Mouse (Mus musculus): ENCODE data around the gene Ccdc167. TPM values are rescaled to one million over a fixed set of nuclear protein-coding genes. Genes with fewer than 3 reads are reported as not detected.
A peak's percentile ranks its signal among the peaks of the same experiment; 100 is the strongest.

Gene Ccdc167
- total RNA-seq, 2 experiments from 2014 or later = 15.1 to 23.4 TPM

DNA sequence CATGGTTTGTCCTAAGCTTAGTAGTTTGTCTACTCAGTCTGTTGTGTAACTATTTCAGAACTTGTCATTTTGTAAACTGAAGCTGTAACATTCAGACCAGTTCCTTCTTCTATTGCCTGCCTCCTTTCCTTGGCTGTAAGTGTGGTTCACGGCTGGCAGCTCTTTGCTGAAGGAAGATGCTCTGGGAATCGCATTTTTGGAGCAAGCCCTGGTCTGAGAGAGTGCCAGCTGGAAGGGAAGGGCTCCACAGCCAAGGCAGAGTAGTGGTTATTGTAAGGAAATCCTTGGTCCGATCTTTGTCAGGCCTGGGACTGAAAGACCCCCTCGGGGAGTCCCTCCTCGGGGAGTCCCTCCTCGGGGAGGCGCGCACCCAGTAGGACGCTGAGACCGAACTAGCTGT, 28.2 kb downstream of the Ccdc167 start:
- DNase-seq (ENCODE audit: low spot score in 2 of 2) = no peak

DNA sequence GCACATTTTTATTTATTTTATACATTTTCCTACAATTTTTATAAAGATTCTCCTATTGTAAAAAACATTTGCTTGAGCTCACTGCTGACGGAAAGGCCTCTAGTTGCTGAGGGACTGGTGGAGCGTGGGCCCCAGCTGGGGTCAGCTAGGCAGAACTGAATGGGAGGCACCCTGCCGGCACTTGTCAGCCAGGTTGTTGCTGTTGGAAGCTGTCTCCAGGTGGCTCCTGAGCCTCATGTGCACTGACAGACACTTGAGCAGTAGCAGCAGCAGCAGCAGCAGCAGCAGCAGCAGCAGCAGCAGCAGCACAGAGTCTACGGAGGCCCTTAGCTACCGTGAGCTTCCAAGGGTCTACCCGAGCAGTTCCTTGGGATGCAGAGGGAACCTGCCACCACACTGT, 29.5 kb downstream of the Ccdc167 start:
- DNase-seq (ENCODE audit: low spot score in 2 of 2) = no peak

DNA sequence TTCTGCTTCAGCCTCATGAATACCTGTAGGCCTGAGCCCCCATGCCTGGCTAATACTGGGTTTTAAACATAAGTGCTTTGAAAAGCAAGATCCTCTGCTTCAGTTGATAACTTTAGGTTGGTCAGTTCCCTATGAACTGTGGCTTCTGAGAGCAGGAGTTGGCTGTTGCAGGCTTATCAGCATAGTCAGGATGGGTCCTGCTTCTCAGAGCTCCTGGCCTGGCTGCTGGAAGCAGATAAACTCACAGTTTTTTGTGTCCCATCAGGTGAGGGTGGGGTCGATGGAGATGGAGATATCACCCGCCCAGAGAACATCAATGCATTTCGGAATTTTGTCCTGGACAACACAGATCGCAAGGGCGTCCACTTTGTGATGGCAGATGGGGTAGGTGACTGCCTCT, 30.1 kb downstream of the Ccdc167 start:
- DNase-seq (ENCODE audit: low spot score in 2 of 2) = no peak

DNA sequence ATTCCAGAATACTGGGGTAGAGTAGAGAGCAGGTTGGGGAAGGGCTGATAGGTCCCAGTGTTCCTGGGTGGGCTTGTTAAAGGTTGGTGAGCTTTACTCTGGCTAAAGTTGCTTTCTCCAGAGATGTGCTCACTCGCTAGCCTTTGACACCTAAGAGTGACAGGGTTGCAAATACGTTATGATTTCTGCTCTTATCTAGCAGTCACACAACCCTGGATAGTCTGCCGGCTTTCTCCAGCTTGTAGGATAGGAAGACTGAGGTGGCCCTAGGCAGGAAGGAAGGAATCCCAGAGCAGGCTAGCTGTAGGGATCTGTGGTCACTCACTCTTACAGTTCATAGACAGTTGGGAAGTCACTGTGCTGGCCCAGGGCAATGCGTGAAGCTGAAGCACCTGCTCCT, 32.6 kb downstream of the Ccdc167 start:
- no peak for DNase-seq (ENCODE audit: low spot score in 2 of 2)

DNA sequence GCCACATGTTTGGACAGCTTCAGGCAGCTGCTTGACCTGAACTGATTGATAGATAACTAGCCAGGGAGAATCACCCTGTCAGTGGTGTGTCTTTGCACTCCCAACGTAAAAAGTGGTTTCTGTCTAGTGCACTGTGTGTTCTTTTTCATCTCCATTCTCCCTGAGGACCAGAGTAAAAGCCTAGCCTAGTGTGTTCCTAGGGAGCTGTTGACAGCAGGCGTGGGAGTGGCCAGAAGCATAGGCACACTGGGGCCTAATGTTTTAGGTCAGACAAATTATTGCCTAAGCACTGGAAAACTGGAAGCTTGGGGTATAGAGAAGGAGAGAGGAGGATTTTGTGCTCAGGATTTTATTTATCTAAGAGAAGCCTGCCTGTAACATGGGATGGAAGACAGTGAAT, 33.7 kb downstream of the Ccdc167 start:
- no peak for DNase-seq (ENCODE audit: low spot score in 2 of 2)

DNA sequence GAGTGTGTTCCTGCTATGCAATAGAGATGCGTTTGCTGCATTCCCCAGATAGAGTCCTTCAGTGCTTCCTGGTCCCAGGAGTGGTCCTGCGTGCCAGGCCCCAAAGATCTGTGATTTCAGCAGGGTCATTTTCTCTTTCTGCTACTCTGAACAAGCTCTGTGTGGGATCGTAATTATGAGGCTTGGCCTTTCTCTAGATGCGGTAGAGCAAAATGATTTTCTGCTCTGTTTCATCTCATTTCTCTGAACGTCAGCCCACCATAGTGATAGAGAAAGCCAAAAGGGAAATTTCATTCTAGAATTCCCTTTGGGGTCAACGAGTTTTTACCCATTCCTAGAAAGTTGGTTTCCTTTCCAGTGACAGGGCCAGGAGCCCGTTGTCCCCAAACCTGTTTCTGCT, 34.6 kb downstream of the Ccdc167 start:
- no peak for DNase-seq (ENCODE audit: low spot score in 2 of 2)

DNA sequence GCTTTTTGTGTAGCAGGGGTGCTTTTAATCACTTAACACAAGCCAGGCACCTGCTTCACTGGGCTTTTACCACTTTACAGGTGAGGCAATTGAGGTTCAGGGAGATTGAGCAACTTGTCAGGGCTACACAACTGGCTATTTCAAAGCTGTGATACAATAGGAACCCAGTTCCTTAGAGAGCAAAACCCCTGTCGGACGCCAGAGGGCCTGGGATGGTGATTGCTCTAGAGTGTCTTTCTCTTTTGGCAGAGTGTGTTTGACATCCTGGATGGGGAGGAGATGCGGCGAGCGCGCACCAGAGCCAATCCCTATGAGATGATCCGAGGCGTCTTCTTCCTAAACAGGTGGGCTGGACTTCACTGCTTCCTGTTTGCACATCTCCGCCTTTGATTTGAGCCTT, 35.2 kb downstream of the Ccdc167 start:
- DNase-seq (ENCODE audit: low spot score in 2 of 2) = no peak

DNA sequence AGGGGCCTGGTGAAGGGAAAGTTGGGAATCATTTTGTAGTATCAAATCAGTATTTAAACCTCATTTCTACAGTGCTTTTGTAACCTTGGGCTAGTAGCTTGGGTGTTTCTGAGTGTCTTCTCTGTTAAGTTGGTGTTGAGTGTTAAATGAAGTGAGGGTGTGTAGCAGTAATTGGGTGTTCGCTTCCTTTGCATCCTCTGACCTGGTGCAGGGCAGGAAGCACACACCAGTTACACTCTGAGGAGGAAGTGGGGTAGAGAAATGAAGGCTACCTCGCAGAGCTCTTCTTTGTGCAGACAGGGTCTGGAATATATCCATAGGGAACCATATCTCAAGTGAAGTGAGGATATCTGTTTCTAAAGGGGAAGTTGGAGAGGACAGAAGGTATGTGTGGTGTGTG, 35.9 kb downstream of the Ccdc167 start:
- DNase-seq (ENCODE audit: low spot score in 2 of 2) = no peak

DNA sequence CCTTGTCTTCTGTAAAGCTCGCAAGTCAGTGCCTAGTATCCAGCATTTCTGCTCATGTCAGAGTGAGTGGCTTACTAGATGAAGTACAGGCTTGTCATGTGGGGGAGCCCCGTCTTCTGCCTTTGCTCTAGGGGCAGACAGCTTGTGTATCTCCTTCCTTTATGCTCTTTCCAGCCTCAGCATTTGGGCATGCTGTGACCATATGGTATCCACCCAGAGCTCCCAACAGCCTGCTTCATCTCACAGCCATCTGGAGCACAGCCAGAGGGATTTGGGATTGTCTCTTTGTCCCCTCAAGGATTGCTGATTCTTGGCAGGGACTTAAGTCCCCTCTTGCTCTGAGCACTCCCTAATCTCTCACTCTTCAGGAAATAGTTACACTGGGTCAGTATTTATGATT, 36.7 kb downstream of the Ccdc167 start:
- DNase-seq (ENCODE audit: low spot score in 2 of 2) = peak; percentile 20 to 44

DNA sequence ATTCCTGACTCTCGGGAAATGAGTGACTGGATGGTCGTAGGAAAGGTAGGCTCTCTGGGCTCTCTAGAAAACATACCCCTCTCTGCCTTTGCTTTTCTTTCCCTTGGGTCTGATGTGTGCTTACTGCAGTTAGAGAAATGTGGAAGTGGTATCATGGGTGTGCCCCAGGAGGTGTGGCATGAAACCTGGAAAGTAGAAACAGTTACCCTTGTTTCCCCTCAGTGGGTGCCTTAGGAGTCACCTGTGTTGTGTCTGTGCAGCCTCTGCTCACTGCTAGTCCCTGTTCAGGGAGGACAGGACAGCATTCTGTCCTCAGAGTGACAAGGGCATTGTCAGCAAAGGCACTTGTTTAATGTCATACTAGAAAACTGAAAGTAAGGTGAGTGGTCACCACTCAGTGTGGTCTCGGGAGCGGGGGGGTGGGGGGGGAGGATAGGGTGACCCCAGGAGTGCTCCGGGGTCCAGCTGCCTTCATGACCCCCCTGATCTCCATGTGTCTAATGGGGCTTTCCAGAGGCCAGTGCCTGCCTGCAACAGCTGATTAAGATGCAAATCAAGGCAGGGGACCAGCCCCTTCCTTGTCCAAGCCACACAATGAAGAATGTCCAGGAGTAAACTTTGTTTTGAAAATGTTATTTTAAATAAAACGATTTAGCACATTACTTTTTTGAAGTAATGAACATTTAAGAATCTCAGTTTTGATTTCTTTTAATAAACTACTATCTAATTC, 37.6 kb downstream of the Ccdc167 start:
- no peak for DNase-seq (ENCODE audit: low spot score in 2 of 2)

DNA sequence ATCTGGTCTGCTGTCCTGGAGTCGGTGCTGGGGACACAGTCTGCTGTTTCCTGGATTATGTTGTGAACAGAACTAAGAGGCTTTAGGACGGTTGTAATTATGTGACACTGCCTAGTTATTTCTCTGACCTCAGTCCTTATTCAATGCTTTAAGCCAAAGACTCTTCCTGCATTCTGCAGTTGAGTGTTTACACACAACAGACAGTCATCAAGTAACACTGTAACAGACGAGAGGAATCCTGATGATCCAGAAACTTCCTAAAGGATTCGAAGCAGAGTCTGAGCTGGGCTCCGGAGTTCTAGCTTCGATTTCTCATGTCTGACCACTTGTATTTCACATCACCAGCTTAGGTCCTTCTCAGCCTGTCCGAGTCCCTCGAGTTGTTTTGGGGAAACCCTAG, 38.3 kb downstream of the Ccdc167 start:
- DNase-seq (ENCODE audit: low spot score in 2 of 2) = no peak

DNA sequence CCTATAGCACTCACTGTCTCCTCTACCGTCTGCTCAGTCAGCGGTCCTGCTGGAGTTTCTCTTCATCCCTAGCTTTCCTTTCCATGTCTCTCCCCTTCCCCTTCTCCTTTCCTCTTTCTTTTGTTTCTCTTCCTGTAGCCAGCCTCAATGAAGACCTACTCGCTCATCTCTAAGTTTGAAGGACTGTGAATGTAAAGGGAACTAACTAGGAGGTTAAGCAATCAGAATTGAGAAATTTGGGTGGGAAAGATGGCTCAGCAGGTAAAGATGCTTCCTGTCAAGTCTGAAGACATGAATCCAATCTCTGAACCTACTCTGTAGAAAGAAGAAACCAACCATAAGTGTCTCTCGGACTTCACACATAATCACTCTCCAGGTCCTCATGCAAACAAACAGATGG, 43.5 kb downstream of the Ccdc167 start:
- no peak for DNase-seq (ENCODE audit: low spot score in 2 of 2)

DNA sequence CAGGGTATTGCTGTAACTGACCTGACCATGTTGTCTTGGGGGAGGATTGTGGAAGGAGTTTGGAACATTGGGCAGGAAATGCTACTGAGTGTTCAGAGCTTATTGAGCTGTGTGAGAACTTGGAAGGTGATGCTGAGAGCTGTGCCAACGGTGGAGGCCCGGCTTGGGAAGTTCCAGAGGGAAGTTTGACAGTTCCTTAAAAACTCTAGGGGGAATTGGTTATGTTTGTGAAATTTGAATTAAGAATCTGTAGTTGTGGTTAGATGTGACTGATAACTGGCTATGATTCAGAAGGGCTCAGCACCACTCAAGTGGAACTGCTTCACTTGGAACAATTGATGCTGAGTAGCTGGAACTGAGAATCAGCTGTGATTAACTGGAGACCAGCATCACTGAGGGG, 45.8 kb downstream of the Ccdc167 start:
- peak in 1 of 2 experiments; percentile 22 for DNase-seq (ENCODE audit: low spot score in 2 of 2)

DNA sequence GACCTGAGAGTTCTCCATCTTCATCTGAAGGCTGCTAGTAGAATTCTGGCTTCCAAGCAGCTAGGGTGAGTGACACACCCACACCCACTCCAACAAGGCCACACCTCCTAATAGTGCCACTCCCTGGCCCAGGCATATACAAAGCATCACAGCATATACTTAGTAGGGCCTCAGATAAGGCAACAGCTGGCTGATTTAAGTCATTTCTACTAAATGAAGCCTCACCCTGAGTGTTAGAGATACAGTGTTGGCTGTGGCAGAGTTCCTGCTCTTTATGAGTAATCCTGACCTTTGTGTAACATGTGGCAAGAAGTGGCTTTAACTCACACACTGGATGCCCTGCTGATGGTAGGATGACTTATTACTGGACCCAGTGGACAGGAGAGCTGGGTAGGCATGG, 46.9 kb downstream of the Ccdc167 start:
- DNase-seq (ENCODE audit: low spot score in 2 of 2) = no peak

DNA sequence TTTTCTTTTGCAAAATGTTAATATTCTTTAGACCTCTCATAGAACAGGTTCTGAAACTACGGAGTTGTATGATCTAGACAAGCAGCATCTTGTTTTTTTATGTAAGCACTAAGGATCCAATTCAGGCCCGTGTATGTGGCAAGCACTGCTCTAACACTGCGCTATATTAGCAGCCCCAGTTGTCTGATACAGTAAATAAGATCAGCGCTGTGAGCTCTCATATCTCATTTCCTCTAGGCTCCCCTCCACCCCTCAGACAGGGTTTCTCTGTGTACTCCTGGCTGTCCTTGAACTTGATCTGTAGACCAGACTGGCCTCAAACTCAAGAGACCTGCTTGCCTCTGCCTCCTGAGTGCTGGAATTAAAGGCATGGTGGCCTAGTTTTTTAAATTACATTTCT, 47.8 kb downstream of the Ccdc167 start:
- no peak for DNase-seq (ENCODE audit: low spot score in 2 of 2)

DNA sequence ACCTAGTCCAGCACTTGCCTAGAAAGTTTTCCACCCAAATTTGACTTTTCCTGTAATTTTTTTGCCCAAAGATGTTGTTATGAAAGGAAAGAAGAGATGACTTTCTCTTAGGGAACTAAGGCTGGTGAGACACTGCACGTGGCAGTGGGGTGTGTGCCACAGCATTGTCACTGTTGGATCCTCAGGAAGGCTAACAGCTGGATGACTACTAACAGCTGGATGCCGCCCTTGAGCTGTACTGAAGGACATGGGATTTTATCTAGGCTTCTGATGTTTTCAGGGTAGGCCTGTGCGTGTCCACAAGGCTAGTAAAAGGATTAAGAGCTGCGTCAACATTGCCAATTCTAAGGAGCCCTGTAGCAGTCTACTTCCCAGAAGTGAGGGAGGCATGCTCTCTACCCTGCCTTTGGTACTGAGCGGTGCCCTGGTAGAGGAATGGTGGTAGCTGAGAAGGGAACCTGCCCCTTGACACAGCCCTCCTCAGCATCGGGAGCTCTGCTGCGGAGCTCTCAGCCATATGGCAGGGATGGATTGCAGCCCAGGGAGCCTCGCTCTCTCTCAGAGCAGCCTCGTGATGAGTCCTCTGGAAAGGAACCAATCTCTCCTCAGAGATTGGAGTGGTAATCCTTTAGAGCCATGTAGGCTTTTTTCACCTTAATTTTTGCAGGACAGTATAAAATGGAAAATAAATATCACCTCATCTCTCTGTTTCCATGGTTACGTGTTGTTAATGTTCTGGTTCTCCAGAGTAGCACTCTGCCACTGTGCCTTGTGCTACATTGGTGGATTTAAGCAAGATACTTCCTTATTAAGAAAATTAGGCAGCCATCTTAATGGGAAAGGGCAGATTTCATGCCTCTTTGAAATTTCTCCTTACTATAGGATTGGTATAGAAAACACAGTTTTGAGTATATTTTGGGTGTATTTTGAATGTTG, 48.5 kb downstream of the Ccdc167 start:
- peak; percentile 15 to 44 for DNase-seq (ENCODE audit: low spot score in 2 of 2)

DNA sequence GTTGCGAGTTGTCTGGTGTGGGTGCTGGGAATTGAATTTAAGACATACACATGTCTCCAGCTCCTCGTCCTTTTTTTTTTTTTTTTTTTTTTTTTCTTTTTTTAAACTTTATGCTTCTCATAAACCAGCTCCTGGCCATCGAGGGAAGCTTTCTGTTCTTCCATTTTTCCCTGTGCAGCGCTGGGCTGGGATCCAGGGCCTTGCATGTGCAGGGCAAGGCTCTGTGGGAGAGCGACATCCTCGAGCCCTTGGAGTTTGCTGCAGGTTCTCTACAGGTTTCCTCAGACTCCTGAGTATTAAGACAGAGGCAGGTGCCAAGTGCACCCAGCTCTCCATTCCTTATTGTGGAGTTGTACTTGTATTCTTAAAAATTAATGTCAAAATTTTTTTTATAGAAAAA, 54.7 kb downstream of the Ccdc167 start:
- no peak for DNase-seq (ENCODE audit: low spot score in 2 of 2)

DNA sequence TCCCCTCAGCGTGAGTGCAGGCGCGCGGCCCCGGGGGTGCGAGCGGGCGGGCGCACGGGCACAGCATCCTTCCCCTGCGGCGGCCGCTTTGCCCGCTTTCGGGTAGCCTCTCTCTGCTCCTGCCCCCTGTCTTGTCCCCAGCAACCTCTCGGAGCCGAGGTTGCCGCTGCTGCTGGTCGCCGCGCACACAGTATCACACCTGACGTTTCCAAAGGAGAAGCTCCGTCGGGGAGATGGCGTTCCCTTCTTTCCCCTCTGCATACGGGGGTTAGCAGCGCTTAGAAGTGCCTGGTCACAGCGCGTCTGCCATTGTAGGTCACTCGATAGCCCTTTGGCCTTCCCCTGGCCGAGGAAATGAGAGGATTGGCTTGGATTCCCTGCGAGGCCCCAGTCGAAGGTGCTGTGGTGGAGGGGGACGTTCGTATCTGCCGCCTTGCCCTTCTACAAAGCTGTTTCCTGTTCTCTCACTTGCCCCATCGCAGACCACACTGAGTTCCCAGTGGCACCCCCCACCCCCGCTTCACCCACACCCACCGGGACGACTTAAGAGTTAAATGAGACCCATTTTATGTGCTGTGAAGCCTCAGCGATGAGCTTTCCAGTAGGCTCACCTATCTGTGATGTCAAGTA, 56.0 kb downstream of the Ccdc167 start:
- DNase-seq (ENCODE audit: low spot score in 2 of 2) = peak in 1 of 2 experiments; percentile 26

DNA sequence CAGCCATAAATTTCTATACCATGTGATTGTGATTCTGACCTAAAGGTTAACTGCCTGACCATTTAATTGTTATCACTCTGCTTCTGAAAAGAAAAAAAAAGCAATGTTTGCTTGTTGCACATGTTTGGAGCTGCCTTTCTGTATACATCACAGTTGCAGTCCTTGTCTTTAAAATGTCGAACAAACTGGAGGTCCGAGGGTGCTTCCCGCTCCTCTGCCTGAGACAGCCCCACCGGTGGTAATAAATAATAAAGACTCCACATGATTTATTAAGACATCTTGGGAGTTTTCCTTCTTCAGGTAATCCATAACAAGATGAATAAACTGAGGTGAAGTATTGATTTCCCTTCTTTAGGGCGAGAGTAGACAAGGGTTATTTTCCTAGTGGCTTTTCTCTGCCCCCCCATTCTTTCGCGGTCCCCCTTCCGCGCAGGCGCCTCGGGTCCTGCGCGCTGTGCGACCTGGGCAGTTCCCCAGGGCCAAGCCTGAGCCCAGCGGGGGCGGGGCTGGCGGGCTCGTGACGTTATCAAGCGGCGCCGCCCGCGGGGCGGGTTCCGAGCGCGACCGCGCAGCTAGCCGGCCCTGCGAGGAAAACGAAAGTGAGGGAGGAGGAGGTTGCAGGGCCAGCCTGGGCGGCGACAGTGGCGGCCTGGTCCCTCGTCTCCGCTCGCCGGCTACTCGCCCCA, 56.6 kb downstream of the Ccdc167 start, which contains the start of gene Cmtr1:
Gene Cmtr1 (plus strand): TSS at position 520 of the 686 bp plus-strand sequence.
- peak; percentile 92 to 95 for DNase-seq (ENCODE audit: low spot score in 2 of 2)

DNA sequence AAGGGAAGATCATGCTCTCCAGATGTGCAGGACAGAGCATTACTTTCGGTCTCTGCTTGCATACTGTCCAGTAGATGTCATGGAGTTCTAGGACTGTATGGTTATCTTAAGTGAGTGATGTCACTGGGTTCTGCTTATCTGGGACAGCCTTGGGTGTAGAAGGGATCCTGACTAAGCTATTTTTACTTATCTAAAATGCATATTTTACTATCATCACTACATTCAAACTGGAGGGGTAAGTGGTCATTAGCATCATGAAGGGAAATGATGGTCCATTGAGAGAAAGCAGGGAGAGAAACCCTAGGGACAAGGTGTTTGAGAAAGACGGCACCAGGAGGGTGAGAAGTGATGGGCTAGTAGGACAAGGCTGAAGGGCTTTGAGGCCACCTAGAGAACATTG, 58.6 kb downstream of the Ccdc167 start:
- DNase-seq (ENCODE audit: low spot score in 2 of 2) = no peak

DNA sequence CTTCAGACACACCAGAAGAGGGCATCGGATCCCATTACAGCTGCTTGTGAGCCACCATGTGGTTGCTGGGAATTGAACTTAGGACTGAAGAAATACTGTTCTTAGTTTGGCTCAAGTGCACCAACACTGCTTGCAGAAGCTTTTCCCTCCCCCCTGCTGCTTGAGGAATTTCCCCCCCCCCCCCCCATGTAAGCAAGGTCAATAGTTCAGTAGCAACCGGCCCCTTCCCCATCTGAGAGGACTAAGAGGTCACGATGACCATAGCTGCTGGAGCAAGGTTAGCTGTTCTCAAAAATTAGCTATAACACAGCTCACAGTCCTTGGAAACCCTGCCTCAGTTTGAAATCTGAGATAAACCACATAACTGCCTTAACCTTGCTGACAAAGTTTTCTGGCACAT, 74.6 kb downstream of the Ccdc167 start:
- DNase-seq (ENCODE audit: low spot score in 2 of 2) = no peak
